Mouse (Mus musculus) ES-E14 (cell line): ENCODE measurements around the gene Dnal1. TPM values are rescaled to one million over a fixed set of nuclear protein-coding genes. Genes with fewer than 3 reads are reported as not detected.
"Not testable (repeated sequence)": the region's sequence is repeated elsewhere in the genome, so short reads cannot be mapped to it uniquely, and the experiment has no call there.

Experiments used
- DNase-seq: peaks from one replicate; pipeline ENCODE4 v3.0.0-alpha.2; 2013; ENCODE audit warnings: low read depth, low spot score
- H3K27ac ChIP-seq: 2 replicates; pipeline ENCODE4 v1.5.1; 2012; ENCODE audit warnings: low read depth, mild to moderate bottlenecking, low read length, moderate library complexity, mixed read lengths; ENCODE audit not compliant: poor library complexity, insufficient read depth, severe bottlenecking
- H3K36me3 ChIP-seq: 2 replicates; pipeline ENCODE4 v1.6.1; 2012; ENCODE audit warnings: mild to moderate bottlenecking, low read length, moderate library complexity, mixed read lengths; ENCODE audit not compliant: control insufficient read depth, poor library complexity, insufficient read depth, severe bottlenecking
- H3K4me1 ChIP-seq, 2 experiments: fragments of 150-350 bp in 1 of 2; sonication (generic) in 1 of 2; 2 replicates each; pipeline ENCODE4 v1.6.1; 2012; ENCODE audit warnings: low read length in 2 of 2, mild to moderate bottlenecking in 1 of 2, mixed read lengths in 1 of 2; ENCODE audit not compliant: control insufficient read depth in 2 of 2, insufficient read depth in 2 of 2, poor library complexity in 1 of 2
- H3K4me3 ChIP-seq, 2 experiments: fragments of 150-350 bp in 1 of 2; sonication (generic) in 1 of 2; 2 replicates each; pipeline ENCODE4 v1.5.1; 2012; ENCODE audit warnings: low read length in 2 of 2, low read depth in 1 of 2, mild to moderate bottlenecking in 1 of 2, mixed read lengths in 1 of 2; ENCODE audit not compliant: insufficient read depth in 1 of 2, poor library complexity in 1 of 2, severe bottlenecking in 1 of 2
- H3K9ac ChIP-seq: 2 replicates; pipeline ENCODE4 v1.6.1; 2012; ENCODE audit warnings: low read depth, mild to moderate bottlenecking, low read length, mixed read lengths; ENCODE audit not compliant: poor library complexity, insufficient read depth, severe bottlenecking
- H3K9me3 ChIP-seq: fragments of 150-350 bp; sonication (generic); 2 replicates; pipeline ENCODE4 v1.6.1; 2012; ENCODE audit warnings: low read depth, mild to moderate bottlenecking, low read length; ENCODE audit not compliant: control insufficient read depth, insufficient read depth
- CHD2 ChIP-seq: IDR thresholded peaks from 2 replicates; pipeline ENCODE4 v1.6.1; 2014; ENCODE audit warnings: mild to moderate bottlenecking, low read depth, low read length, inconsistent platforms
- HCFC1 ChIP-seq: IDR thresholded peaks from 2 replicates; pipeline ENCODE4 v1.6.1; 2012; ENCODE audit warnings: low read length, inconsistent platforms, borderline replicate concordance; ENCODE audit not compliant: insufficient read depth
- MAFK ChIP-seq: IDR thresholded peaks from 2 replicates; pipeline ENCODE4 v1.6.1; 2014; ENCODE audit warnings: mild to moderate bottlenecking, low read depth, low read length, inconsistent platforms; ENCODE audit not compliant: insufficient read depth
- ZC3H11A ChIP-seq: IDR thresholded peaks from 2 replicates; pipeline ENCODE4 v1.6.1; 2012; ENCODE audit warnings: low read depth, mild to moderate bottlenecking, inconsistent platforms, low read length, borderline replicate concordance
- ZNF384 ChIP-seq: IDR thresholded peaks from 2 replicates; pipeline ENCODE4 v1.6.1; 2012; ENCODE audit warnings: low read depth, low read length, inconsistent platforms
- in situ Hi-C, 2 experiments: fragments of 600-800 bp; cut with MboI; formaldehyde crosslinking; loops; one replicate each; pipeline ENCODE4 v1.15.1; 2025; ENCODE audit warnings: low sequenced_read_pairs in 2 of 2, inconsistent platforms in 1 of 2; ENCODE audit not compliant: unreplicated experiment in 2 of 2
- total RNA-seq: library from RNA; depleted of rRNA; stranded (reverse); fragments of 300-350 nt; gene quantifications from 2 replicates; pipeline ENCODE4 v1.2.3, GENCODE M21; 2012

The Dnal1 gene
- total RNA-seq, 1 experiment = 3.5 TPM

GRCm38 (mm10) chr12:84084581-84084980 is 29.6 kb upstream of the Dnal1 start:
- no peaks in the 10 kb centered on the region for H3K36me3 ChIP-seq
- H3K27ac ChIP-seq = no peak overlapping the region
- no peak for DNase-seq
- in situ Hi-C loops = no loop called here
- no peaks in the 10 kb centered on the region for H3K4me1 ChIP-seq
- TF ChIP-seq ZNF384 = no peak
- TF ChIP-seq CHD2 = no peak
- TF ChIP-seq ZC3H11A = no peak
- no peak for TF ChIP-seq HCFC1
- TF ChIP-seq MAFK = no peak
- 0 out of 2 replicates have a peak, but pooled peaks cover 2% of the 10 kb centered on the region for H3K9me3 ChIP-seq
- no peak overlapping the region for H3K9ac ChIP-seq
- H3K4me3 ChIP-seq = no peak overlapping the region

GRCm38 (mm10) chr12:84094666-84095065 is 19.5 kb upstream of the Dnal1 start:
- H3K4me1 ChIP-seq, H3K4me3 ChIP-seq, in situ Hi-C loops, H3K27ac ChIP-seq, H3K36me3 ChIP-seq, DNase-seq, H3K9me3 ChIP-seq, H3K9ac ChIP-seq: not testable (repeated sequence)

GRCm38 (mm10) chr12:84099605-84100004 is 14.6 kb upstream of the Dnal1 start:
- in situ Hi-C loops = no loop called here
- DNase-seq = no peak
- Histone ChIP-seq H3K4me3 (no peak overlapping the region), H3K36me3 (no peaks in the 10 kb centered on the region), H3K27ac (no peak overlapping the region), H3K4me1 (no peaks in the 10 kb centered on the region), H3K9me3 (no peaks in the 10 kb centered on the region), H3K9ac (no peak overlapping the region)
- TF ChIP-seq HCFC1 = no peak
- TF ChIP-seq ZC3H11A = no peak
- no peak for TF ChIP-seq CHD2
- no peak for TF ChIP-seq ZNF384
- no peak for TF ChIP-seq MAFK

- Histone ChIP-seq H3K9me3 (no peaks in the 10 kb centered on the region), H3K4me1 (no peaks in the 10 kb centered on the region), H3K36me3 (no peaks in the 10 kb centered on the region), H3K27ac (no peak overlapping the region), H3K9ac (no peak overlapping the region), H3K4me3 (no peak overlapping the region)
- no peak for TF ChIP-seq HCFC1
- TF ChIP-seq ZC3H11A = no peak
- TF ChIP-seq ZNF384 = no peak
- no peak for TF ChIP-seq MAFK
- in situ Hi-C loops = no loop called here
- no peak for DNase-seq
These were observed 14.1 kb upstream of the Dnal1 start for GRCm38 (mm10) chr12:84100071-84100470.

GRCm38 (mm10) chr12:84100604-84101492 is 13.3 kb upstream of the Dnal1 start, which contains the start of gene Acot6:
Acot6 (plus strand) TSS chr12:84100654.
- H3K36me3 ChIP-seq, H3K4me1 ChIP-seq, H3K9me3 ChIP-seq, DNase-seq, H3K27ac ChIP-seq, in situ Hi-C loops: not testable (repeated sequence)
- Histone ChIP-seq H3K9ac (peak within 1 kb of the TSS; percentile 71; the same call in 1 of the 2 replicates), H3K4me3 (peak within 1 kb of the TSS; percentile 68 to 78)
